20 mouse cellular contexts compared by ENCODE assay signal in genomic region chr13:50965678-50966077, GRCm38 (mm10).
DNase-seq lines count a peak whose midpoint lies in the region; ATAC-seq and TF ChIP-seq lines count a peak whose summit lies in the region.
"Had no signal": no experiment of that assay in that cellular context is flagged by ENCODE, and none has a peak within 500 bp of the region (broad histone marks: within the 10 kb centered on the region; RNA-seq: fewer than 3 reads in every experiment).

No protein-coding gene starts in this region.

- H3K4me1 ChIP-seq in liver, adult 2 months (ENCODE audit: control insufficient read depth, insufficient read depth, low read length): no peaks in the 10 kb centered on the region
- H3K4me1 ChIP-seq in liver, embryonic 11.5 days (replicated peaks; ENCODE audit: control insufficient read depth, insufficient read depth, low read length): no peaks in the 10 kb centered on the region
- H3K4me1 ChIP-seq in CH12.LX (ENCODE audit: control insufficient read depth in 1 of 2, insufficient read depth in 2 of 2) (peaks cover 6 to 20% of the 10 kb centered on the region in 2 experiments; a peak in 3 of 4 replicates), ES-Bruce4 (ENCODE audit: control insufficient read depth, insufficient read depth, low read length) (peaks cover 6% of the 10 kb centered on the region)
- H3K4me1 ChIP-seq: forebrain, embryonic 12.5 days; heart, embryonic 13.5 days; hindbrain, embryonic 15.5 days had no signal

- TF ChIP-seq POLR2A in liver, adult 2 months (IDR thresholded peaks at IDR 0.05; ENCODE audit: extremely low read depth, insufficient read depth, low read length): no peak
- no peak for TF ChIP-seq POLR2A in CH12.LX (IDR thresholded peaks at IDR 0.05; ENCODE audit: low read depth, low read length)
- no peak for TF ChIP-seq POLR2A in ES-Bruce4 (IDR thresholded peaks at IDR 0.05; ENCODE audit: insufficient read depth, low read length)

- TF ChIP-seq EP300 in CH12.LX (IDR thresholded peaks at IDR 0.05; ENCODE audit: low read length) (no peak), ES-Bruce4 (IDR thresholded peaks at IDR 0.05; ENCODE audit: insufficient read depth, low read depth, low read length) (peak; percentile 86)

- 80% methylated on average over 4 of the region's 4 CpGs for WGBS in liver, adult 2 months
- 69% methylated on average over 4 of the region's 4 CpGs for WGBS in liver, embryonic 11.5 days

- in situ Hi-C loops in CH12.LX (cut with MboI; ENCODE audit: low pct_ligation_motif_present, low pct_unique_long_range_greater_than_20kb, low sequenced_read_pairs): loop anchor here (5.0 kb wide), 1 partner anchor 217 kb away; no protein-coding TSS in a partner anchor

- no peaks in the 10 kb centered on the region for H3K36me3 ChIP-seq in liver, adult 2 months (ENCODE audit: control insufficient read depth, insufficient read depth, low read length)
- no peaks in the 10 kb centered on the region for H3K36me3 ChIP-seq in liver, embryonic 11.5 days (ENCODE audit: control insufficient read depth, insufficient read depth, low read length)
- H3K36me3 ChIP-seq in CH12.LX (replicated peaks in 1 of 2; ENCODE audit: control insufficient read depth in 1 of 2, insufficient read depth in 1 of 2, low read length in 1 of 2): no peaks in the 10 kb centered on the region
- H3K36me3 ChIP-seq in ES-Bruce4 (ENCODE audit: control insufficient read depth, insufficient read depth, low read length, poor library complexity, severe bottlenecking): no peaks in the 10 kb centered on the region
- H3K36me3 ChIP-seq: embryonic facial prominence, embryonic 13.5 days; forebrain, embryonic 12.5 days; heart, embryonic 13.5 days; hindbrain, embryonic 15.5 days had no signal

- H3K27me3 ChIP-seq in liver, adult 2 months (ENCODE audit: control insufficient read depth, insufficient read depth, low read length): no peaks in the 10 kb centered on the region
- no peaks in the 10 kb centered on the region for H3K27me3 ChIP-seq in liver, embryonic 11.5 days (replicated peaks; ENCODE audit: control insufficient read depth, insufficient read depth, low read length)
- H3K27me3 ChIP-seq in CH12.LX (replicated peaks): no peaks in the 10 kb centered on the region
- H3K27me3 ChIP-seq in ES-Bruce4 (ENCODE audit: control insufficient read depth, insufficient read depth, low read length, poor library complexity, severe bottlenecking): no peaks in the 10 kb centered on the region
- H3K27me3 ChIP-seq: embryonic facial prominence, embryonic 13.5 days; forebrain, embryonic 12.5 days; heart, embryonic 13.5 days; hindbrain, embryonic 15.5 days had no signal

- H3K27ac ChIP-seq in liver, adult 2 months (replicated peaks; ENCODE audit: insufficient read depth, low read depth, low read length): no peak overlapping the region
- H3K27ac ChIP-seq in liver, embryonic 11.5 days (ENCODE audit: low read depth, low read length): no peak overlapping the region
- H3K27ac ChIP-seq in CH12.LX (ENCODE audit: insufficient read depth, low read depth) (no peak overlapping the region), ES-Bruce4 (ENCODE audit: insufficient read depth, low read length) (peak overlapping the region; percentile 73)
- H3K27ac ChIP-seq: embryonic facial prominence, embryonic 13.5 days; forebrain, embryonic 12.5 days; heart, embryonic 13.5 days; hindbrain, embryonic 15.5 days had no signal

- no peak overlapping the region for H3K9ac ChIP-seq in liver, adult 2 months (ENCODE audit: low read depth, low read length)
- no peak overlapping the region for H3K9ac ChIP-seq in liver, embryonic 11.5 days (ENCODE audit: low read depth, low read length)
- no peak overlapping the region for H3K9ac ChIP-seq in CH12.LX (ENCODE audit: insufficient read depth, low read depth)
- H3K9ac ChIP-seq in ES-Bruce4 (ENCODE audit: low read depth, poor library complexity, severe bottlenecking): no peak overlapping the region
- H3K9ac ChIP-seq: embryonic facial prominence, embryonic 13.5 days; forebrain, embryonic 12.5 days; heart, embryonic 13.5 days; hindbrain, embryonic 15.5 days had no signal

- H3K4me3 ChIP-seq in liver, adult 2 months (ENCODE audit: insufficient read depth, low read depth, low read length): no peak overlapping the region
- no peak overlapping the region for H3K4me3 ChIP-seq in liver, embryonic 11.5 days (ENCODE audit: low read depth, low read length)
- H3K4me3 ChIP-seq in CH12.LX (replicated peaks in 1 of 3; ENCODE audit: low read depth in 2 of 3, low read length in 2 of 3, poor library complexity in 1 of 3): no peak overlapping the region
- H3K4me3 ChIP-seq in ES-Bruce4 (ENCODE audit: low read depth, low read length): no peak overlapping the region
- H3K4me3 ChIP-seq: embryonic facial prominence, embryonic 13.5 days; forebrain, embryonic 12.5 days; heart, embryonic 13.5 days; hindbrain, embryonic 15.5 days had no signal

- no peak for DNase-seq in liver, adult 2 months (ENCODE audit: extremely low read depth, low read depth, low spot score)
- DNase-seq in liver, embryonic 11.5 days (ENCODE audit: low spot score): no peak
- no peak for DNase-seq in CH12.LX (ENCODE audit: extremely low read depth)
- DNase-seq in ZHBTc4 (ENCODE audit: low read depth, low spot score): peak; percentile 65
- DNase-seq in cerebellum, adult 9-10 months: no peak
- DNase-seq: adrenal gland, postnatal 10 days; B cell, adult 2 months; cerebellum, adult 11 months; cerebellum, adult 8-10 months; cerebellum, postnatal 36 days; gastrocnemius, postnatal 14 days; heart, postnatal 36 days; kidney, adult 11 months; kidney, adult 9 months had no signal

- peak; percentile 5 for TF ChIP-seq RAD21 in CH12.LX (IDR thresholded peaks at IDR 0.05; ENCODE audit: low read depth, low read length)

- no peaks in the 10 kb centered on the region for H3K79me2 ChIP-seq in liver, adult 2 months (ENCODE audit: control insufficient read depth, insufficient read depth, low read length)
- H3K79me2 ChIP-seq in CH12.LX (replicated peaks; ENCODE audit: control insufficient read depth, extremely low read depth, insufficient read depth, poor library complexity, severe bottlenecking): no peaks in the 10 kb centered on the region

- 0 out of 2 replicates have a peak, but pooled peaks have one; percentile 15 for TF ChIP-seq CTCF in liver, adult 2 months (IDR thresholded peaks at IDR 0.05; ENCODE audit: low read depth, low read length)
- TF ChIP-seq CTCF in CH12.LX (conservative IDR thresholded peaks at IDR 0.05 in 1 of 2, IDR thresholded peaks at IDR 0.05 in 1 of 2; ENCODE audit: low read depth in 2 of 2, low read length in 2 of 2): peak in 1 of 2 experiments; percentile 27; a peak in 1 of 4 replicates
- TF ChIP-seq CTCF in ES-Bruce4 (IDR thresholded peaks at IDR 0.05; ENCODE audit: low read depth, low read length): peak; percentile 45

- dilution Hi-C loops in CH12.LX (cut with MboI; ENCODE audit: extremely low pct_ligation_motif_present, extremely low pct_unique_long_range_greater_than_20kb, low sequenced_read_pairs): no loop called here

- ATAC-seq in liver, embryonic 11.5 days (replicated peaks; ENCODE audit: low FRiP score): no peak
- ATAC-seq in megakaryocyte, adult 5-6 weeks (ENCODE audit: poor library complexity, severe bottlenecking): no peak

- no peaks in the 10 kb centered on the region for H3K9me3 ChIP-seq in liver, embryonic 11.5 days (ENCODE audit: control insufficient read depth, low read length)
- H3K9me3 ChIP-seq in CH12.LX (replicated peaks; ENCODE audit: low read length) (peaks cover 5% of the 10 kb centered on the region), ES-Bruce4 (replicated peaks; ENCODE audit: control insufficient read depth, insufficient read depth, low read length, poor library complexity, severe bottlenecking) (no peaks in the 10 kb centered on the region)
- H3K9me3 ChIP-seq: embryonic facial prominence, embryonic 13.5 days; heart, embryonic 13.5 days; hindbrain, embryonic 15.5 days had no signal

- H3K4me2 ChIP-seq in liver, embryonic 11.5 days: no peak overlapping the region
- H3K4me2 ChIP-seq in CH12.LX (ENCODE audit: insufficient read depth, low read depth, poor library complexity, severe bottlenecking): no peak overlapping the region
- H3K4me2 ChIP-seq: embryonic facial prominence, embryonic 13.5 days; forebrain, embryonic 12.5 days; heart, embryonic 13.5 days; hindbrain, embryonic 15.5 days had no signal

TF ChIP-seq in CH12.LX, 34 proteins besides CTCF, POLR2A, EP300 and RAD21:
- TF ChIP-seq SMC3 (IDR thresholded peaks at IDR 0.05; ENCODE audit: low read depth, low read length) (0 out of 2 replicates have a peak, but pooled peaks have one; percentile 12), MXI1 (IDR thresholded peaks at IDR 0.05; ENCODE audit: low read depth, low read length) (no peak)
